Mouse (Mus musculus): ENCODE data around the gene Trim2. TPM values are rescaled to one million over a fixed set of nuclear protein-coding genes. Genes with fewer than 3 reads are reported as not detected.

The Trim2 gene
- polyA plus RNA-seq, 1 experiment from 2014 or later = 25.5 TPM

DNA sequence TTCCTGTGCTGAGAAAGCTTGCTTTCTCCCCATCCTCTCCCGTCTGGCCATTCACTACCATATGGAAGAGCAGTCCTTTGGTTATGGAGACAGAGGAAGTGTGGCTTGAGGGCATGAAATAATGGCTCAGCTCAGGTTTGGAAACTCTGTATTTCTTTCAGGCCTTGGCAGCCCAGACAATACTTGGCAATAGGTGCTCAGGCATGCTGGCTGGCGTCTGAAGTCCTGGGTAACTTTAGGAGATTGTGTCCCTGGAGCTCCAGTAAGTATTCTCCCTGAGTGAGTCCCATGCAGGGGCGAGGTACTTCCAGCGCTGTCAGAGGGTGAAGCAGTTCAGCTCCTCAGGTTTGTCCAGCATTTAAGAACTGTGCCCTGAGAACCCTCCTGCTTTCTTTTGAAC lies 27.9 kb downstream of the Trim2 start:
- Histone ChIP-seq H3K27ac (no peak overlapping the region), H3K9ac (no peak overlapping the region), H3K4me2 (no peak overlapping the region), H3K9me3 (no peaks in the 10 kb centered on the region), H3K27me3 (no peaks in the 10 kb centered on the region), H3K4me1 (peaks cover 21% of the 10 kb centered on the region), H3K4me3 (no peak overlapping the region), H3K36me3 (no peaks in the 10 kb centered on the region)
- ATAC-seq (ENCODE audit: insufficient number of reproducible peaks, insufficient read depth, low FRiP score, low TSS enrichment, low read depth) = no peak
- WGBS = 75% methylated on average over 4 of the region's 4 CpGs

GRCm38 (mm10) chr3:84275124-84275523 lies 31.6 kb downstream of the Trim2 start:
- Histone ChIP-seq H3K36me3 (no peaks in the 10 kb centered on the region), H3K9ac (no peak overlapping the region), H3K27ac (no peak overlapping the region), H3K9me3 (no peaks in the 10 kb centered on the region), H3K4me3 (no peak overlapping the region), H3K27me3 (no peaks in the 10 kb centered on the region), H3K4me2 (no peak overlapping the region), H3K4me1 (peaks cover 22% of the 10 kb centered on the region)
- WGBS = 89% methylated on average over 4 of the region's 4 CpGs
- no peak for ATAC-seq (ENCODE audit: insufficient number of reproducible peaks, insufficient read depth, low FRiP score, low TSS enrichment, low read depth)

DNA sequence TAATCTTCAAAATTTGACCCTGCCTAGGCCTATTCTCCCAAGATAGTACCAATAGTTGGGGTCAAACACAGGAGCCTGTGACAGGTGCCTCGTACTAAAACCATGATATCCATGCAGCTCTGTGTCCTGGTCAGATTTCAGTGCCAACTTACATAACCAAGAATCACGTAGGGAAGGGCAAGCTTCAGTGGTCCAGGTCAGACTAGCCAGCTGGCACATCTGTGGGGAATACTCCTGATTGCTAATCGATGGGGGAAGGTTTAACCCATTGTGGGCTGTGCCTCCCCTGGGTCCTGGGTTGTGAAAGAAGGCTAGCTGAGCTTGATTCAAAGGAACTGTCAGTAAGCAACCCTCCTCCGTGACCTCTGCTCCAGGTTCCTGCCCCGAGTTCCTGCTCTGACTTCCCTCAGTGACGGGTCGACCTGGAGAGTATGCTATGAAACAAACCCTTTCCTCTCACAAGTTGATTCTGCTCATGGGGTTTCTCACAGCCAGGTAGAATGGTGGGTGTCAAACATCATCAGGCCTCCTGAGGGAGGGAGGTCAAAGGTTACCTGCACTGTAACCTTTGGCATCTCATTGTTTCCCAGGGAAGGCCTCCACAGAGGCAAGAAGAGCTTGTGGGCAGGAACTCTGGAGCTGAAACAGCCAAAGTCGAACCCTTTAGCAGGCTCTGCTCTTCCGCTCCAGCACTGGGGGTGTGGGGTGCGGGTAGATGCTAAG lies 34.2 kb downstream of the Trim2 start:
- H3K36me3 ChIP-seq = no peaks in the 10 kb centered on the region
- H3K9me3 ChIP-seq = no peaks in the 10 kb centered on the region
- no peak overlapping the region for H3K4me2 ChIP-seq
- no peak overlapping the region for H3K9ac ChIP-seq
- H3K4me1 ChIP-seq = peaks cover 20% of the 10 kb centered on the region
- no peak overlapping the region for H3K4me3 ChIP-seq
- no peak overlapping the region for H3K27ac ChIP-seq
- peaks cover 9% of the 10 kb centered on the region for H3K27me3 ChIP-seq
- 71% methylated on average over 10 of the region's 10 CpGs for WGBS
- ATAC-seq (ENCODE audit: insufficient number of reproducible peaks, insufficient read depth, low FRiP score, low TSS enrichment, low read depth) = no peak

DNA sequence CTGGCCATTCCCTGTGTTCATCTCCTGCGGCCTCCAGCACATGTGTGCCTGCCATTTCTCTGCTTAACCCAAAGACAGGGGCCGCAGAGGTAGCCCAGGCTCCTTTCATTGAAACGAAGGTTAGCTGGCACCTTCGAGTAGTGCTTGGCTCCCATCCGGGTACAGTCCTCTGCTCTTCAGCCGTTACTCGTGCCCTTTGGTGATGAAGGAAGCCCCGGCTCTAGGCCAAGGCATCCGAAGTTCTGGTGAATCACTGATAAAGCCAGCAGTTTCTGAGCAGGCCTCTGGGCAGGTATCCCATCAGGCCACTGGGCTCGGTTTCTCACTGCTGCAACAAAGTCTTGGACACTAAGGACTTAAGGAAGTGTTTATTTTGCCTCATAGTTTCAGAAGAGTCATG lies 34.9 kb downstream of the Trim2 start:
- no peaks in the 10 kb centered on the region for H3K36me3 ChIP-seq
- peaks cover 20% of the 10 kb centered on the region for H3K4me1 ChIP-seq
- no peak overlapping the region for H3K4me2 ChIP-seq
- no peak overlapping the region for H3K9ac ChIP-seq
- H3K27me3 ChIP-seq = peaks cover 9% of the 10 kb centered on the region
- ATAC-seq (ENCODE audit: insufficient number of reproducible peaks, insufficient read depth, low FRiP score, low TSS enrichment, low read depth) = no peak
- WGBS = 95% methylated on average over 10 of the region's 10 CpGs
- no peaks in the 10 kb centered on the region for H3K9me3 ChIP-seq
- no peak overlapping the region for H3K4me3 ChIP-seq
- no peak overlapping the region for H3K27ac ChIP-seq

DNA sequence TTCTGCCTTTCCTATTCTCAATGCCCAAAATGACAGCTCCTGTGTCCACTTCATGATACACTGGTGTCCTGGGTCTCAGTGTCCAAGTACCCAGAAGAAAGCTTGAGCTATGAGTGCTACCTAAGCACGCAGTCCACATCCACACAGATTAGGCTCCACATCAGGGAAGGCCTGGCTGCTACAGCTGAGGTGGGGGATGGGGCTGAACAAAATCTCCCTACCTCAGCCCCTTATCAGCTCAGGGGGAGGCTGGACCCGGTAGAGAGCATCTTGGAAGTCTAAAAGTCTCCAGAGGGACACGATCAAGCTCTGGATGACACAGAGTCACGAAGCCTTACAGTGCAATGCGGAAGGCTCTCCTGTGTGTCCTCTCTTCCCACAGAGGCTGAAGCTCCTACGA lies 35.6 kb downstream of the Trim2 start:
- Histone ChIP-seq H3K27me3 (peaks cover 9% of the 10 kb centered on the region), H3K27ac (no peak overlapping the region), H3K4me1 (peaks cover 20% of the 10 kb centered on the region), H3K4me2 (no peak overlapping the region), H3K9ac (no peak overlapping the region), H3K9me3 (no peaks in the 10 kb centered on the region), H3K36me3 (no peaks in the 10 kb centered on the region), H3K4me3 (no peak overlapping the region)
- WGBS = 61% methylated on average over 6 of the region's 6 CpGs
- no peak for ATAC-seq (ENCODE audit: insufficient number of reproducible peaks, insufficient read depth, low FRiP score, low TSS enrichment, low read depth)

DNA sequence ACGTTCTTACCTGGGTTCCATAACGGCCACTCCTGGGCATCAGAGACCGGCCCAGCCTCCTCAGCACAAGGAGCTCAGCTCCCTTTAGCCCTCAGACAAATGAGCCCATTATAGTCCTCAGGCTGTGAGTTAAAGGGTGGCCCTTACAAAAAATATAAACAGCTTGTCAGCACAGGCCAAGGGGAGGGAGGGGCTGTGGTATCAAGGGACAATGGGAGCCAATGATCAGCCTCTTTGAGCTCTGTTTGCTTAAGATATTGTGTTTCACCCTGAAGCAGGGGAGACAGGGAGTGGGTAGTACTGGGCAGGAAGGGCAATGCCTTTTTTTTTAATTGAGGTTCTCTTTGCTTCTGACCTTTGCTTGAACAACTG lies 36.1 kb downstream of the Trim2 start:
- Histone ChIP-seq H3K27me3 (peaks cover 9% of the 10 kb centered on the region), H3K4me1 (peaks cover 20% of the 10 kb centered on the region), H3K36me3 (no peaks in the 10 kb centered on the region), H3K27ac (no peak overlapping the region), H3K4me3 (peak overlapping the region; percentile 16; the same call in 1 of the 2 replicates), H3K4me2 (peak overlapping the region; percentile 47), H3K9me3 (no peaks in the 10 kb centered on the region), H3K9ac (peak overlapping the region; percentile 36; the same call in 1 of the 2 replicates)
- peak; percentile 38; the same call in 1 of the 2 replicates for ATAC-seq (ENCODE audit: insufficient number of reproducible peaks, insufficient read depth, low FRiP score, low TSS enrichment, low read depth)
- WGBS = 5% methylated on average over 3 of the region's 3 CpGs

DNA sequence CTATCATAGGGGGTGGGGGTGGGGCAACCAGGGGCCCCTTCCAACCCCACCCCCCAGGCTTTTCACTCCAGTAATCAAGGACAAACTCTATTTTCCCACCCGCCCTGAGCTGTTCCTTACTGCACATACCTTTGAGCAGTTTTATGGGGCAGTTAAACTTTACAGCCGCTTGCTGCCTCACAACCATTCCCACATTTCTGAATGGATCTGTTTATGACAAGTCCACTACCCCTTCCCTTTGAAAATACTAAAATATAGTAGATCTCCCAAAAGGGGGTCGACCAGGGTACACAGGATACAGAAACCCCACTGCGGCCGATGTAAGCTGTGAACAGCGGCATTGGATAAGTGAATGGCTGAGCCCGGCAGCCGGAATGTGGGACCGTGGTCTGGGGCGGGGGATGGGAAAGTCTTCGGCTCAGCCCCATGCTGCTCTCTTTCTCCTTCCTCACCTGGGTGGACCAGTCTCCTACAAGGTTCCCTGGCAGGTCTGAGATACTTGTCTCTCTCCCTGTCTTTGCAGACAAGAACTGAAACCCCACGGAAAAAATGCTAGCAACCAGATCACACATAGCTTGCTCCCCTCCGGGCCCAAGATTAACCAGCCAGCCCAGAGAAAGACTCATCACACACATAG lies 36.6 kb downstream of the Trim2 start:
- WGBS = 9% methylated on average over 13 of the region's 13 CpGs
- Histone ChIP-seq H3K27ac (no peak overlapping the region), H3K9ac (peak overlapping the region; percentile 36; the same call in 1 of the 2 replicates), H3K4me1 (peaks cover 20% of the 10 kb centered on the region), H3K27me3 (peaks cover 9% of the 10 kb centered on the region), H3K9me3 (no peaks in the 10 kb centered on the region), H3K36me3 (no peaks in the 10 kb centered on the region), H3K4me2 (peak overlapping the region; percentile 47), H3K4me3 (peak overlapping the region; percentile 16)
- no peak for ATAC-seq (ENCODE audit: insufficient number of reproducible peaks, insufficient read depth, low FRiP score, low TSS enrichment, low read depth)

DNA sequence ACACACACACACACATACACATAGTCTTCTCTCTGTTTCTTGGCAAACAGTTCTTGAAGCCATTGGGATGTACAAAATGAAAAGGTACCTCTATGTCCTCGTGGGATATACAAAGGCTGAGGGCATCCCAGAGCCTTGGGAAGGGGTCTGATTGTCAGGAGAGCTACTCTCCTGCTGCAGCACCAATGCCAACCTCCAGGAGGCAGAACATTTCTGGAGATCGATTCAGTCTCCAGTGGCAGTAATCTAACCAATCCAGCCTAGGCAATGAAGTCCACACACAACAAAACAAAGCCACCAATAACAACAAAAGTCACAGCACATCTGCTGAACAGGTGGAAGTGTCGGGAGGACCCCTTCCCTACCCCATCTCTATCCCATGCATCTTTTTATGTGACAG lies 38.2 kb downstream of the Trim2 start:
- no peak overlapping the region for H3K4me3 ChIP-seq
- ATAC-seq (ENCODE audit: insufficient number of reproducible peaks, insufficient read depth, low FRiP score, low TSS enrichment, low read depth) = no peak
- no peak overlapping the region for H3K27ac ChIP-seq
- H3K4me2 ChIP-seq = no peak overlapping the region
- no peaks in the 10 kb centered on the region for H3K36me3 ChIP-seq
- peaks cover 9% of the 10 kb centered on the region for H3K27me3 ChIP-seq
- no peaks in the 10 kb centered on the region for H3K9me3 ChIP-seq
- peaks cover 20% of the 10 kb centered on the region for H3K4me1 ChIP-seq
- no peak overlapping the region for H3K9ac ChIP-seq
- WGBS = 62% methylated on average over 3 of the region's 3 CpGs

DNA sequence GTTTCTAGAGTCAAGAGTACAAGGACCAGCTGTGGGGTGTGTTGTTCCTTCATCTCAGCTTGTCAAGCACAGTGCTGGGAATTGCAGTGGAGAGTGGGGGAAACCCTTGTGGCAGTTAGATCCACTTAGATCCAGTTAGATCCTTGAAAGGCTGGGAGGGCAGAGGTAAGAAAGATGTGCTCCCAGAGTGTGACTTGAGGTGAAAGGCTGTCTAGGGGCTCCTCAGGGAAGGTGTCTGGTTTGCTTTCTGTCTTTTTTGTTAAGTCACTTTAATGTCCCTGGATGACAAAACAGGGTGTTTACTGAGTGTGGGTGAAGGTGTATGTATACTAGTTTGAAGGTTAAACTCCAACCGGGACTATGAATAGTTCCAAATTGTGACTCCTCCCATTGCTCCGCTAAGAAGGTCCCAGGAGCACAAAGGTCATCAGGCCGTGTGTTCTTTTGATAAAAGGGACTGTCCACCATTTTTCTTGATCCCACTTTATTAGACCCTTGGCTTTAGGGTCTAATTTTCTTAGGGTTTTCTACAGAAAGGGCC lies 40.2 kb downstream of the Trim2 start:
- Histone ChIP-seq H3K4me1 (peaks cover 20% of the 10 kb centered on the region), H3K4me3 (no peak overlapping the region), H3K27ac (no peak overlapping the region), H3K27me3 (peaks cover 14% of the 10 kb centered on the region), H3K9ac (no peak overlapping the region), H3K4me2 (no peak overlapping the region), H3K36me3 (no peaks in the 10 kb centered on the region), H3K9me3 (no peaks in the 10 kb centered on the region)
- 63% methylated on average over 3 of the region's 3 CpGs for WGBS
- no peak for ATAC-seq (ENCODE audit: insufficient number of reproducible peaks, insufficient read depth, low FRiP score, low TSS enrichment, low read depth)

GRCm38 (mm10) chr3:84265084-84265483 lies 41.6 kb downstream of the Trim2 start:
- H3K4me2 ChIP-seq = no peak overlapping the region
- H3K36me3 ChIP-seq = no peaks in the 10 kb centered on the region
- ATAC-seq (ENCODE audit: insufficient number of reproducible peaks, insufficient read depth, low FRiP score, low TSS enrichment, low read depth) = no peak
- H3K4me1 ChIP-seq = peaks cover 18% of the 10 kb centered on the region
- 64% methylated on average over 1 of the region's 1 CpGs for WGBS
- no peaks in the 10 kb centered on the region for H3K9me3 ChIP-seq
- H3K27me3 ChIP-seq = peaks cover 14% of the 10 kb centered on the region
- H3K4me3 ChIP-seq = no peak overlapping the region
- no peak overlapping the region for H3K27ac ChIP-seq
- no peak overlapping the region for H3K9ac ChIP-seq

DNA sequence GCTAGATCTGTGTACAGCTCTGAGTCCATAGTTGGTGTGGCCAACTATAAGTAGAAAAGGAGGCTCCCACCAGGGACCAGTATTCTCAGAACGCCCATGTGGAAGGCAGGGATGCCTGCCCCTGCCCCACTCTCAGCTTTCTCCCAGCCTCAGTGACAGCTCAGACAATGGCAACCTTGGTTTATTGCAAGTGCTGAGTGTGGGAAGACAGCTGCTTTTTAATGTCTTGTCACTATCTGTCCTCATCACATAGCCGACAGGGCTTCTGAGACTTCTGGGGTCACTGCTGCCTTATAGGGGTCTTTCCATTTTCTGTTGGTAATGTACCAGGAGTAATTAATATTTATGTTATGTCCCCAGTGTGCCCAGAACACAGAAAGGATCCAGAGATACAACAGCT lies 42.3 kb downstream of the Trim2 start:
- Histone ChIP-seq H3K36me3 (no peaks in the 10 kb centered on the region), H3K9ac (no peak overlapping the region), H3K4me1 (peaks cover 12% of the 10 kb centered on the region), H3K4me3 (no peak overlapping the region), H3K27ac (no peak overlapping the region), H3K27me3 (peaks cover 9% of the 10 kb centered on the region), H3K9me3 (no peaks in the 10 kb centered on the region), H3K4me2 (no peak overlapping the region)
- ATAC-seq (ENCODE audit: insufficient number of reproducible peaks, insufficient read depth, low FRiP score, low TSS enrichment, low read depth) = no peak
- 72% methylated on average over 2 of the region's 2 CpGs for WGBS

- Histone ChIP-seq H3K9ac (no peak overlapping the region), H3K36me3 (no peaks in the 10 kb centered on the region), H3K9me3 (no peaks in the 10 kb centered on the region), H3K27ac (no peak overlapping the region), H3K4me1 (peaks cover 20% of the 10 kb centered on the region), H3K27me3 (0 out of 2 replicates have a peak, but pooled peaks cover 4% of the 10 kb centered on the region), H3K4me2 (no peak overlapping the region), H3K4me3 (no peak overlapping the region)
- ATAC-seq (ENCODE audit: insufficient number of reproducible peaks, insufficient read depth, low FRiP score, low TSS enrichment, low read depth) = no peak
- 73% methylated on average over 3 of the region's 3 CpGs for WGBS
Observed at GRCm38 (mm10) chr3:84262804-84263203, 43.9 kb downstream of the Trim2 start.

Data from embryonic facial prominence, embryonic 13.5 days (tissue).